Mouse (Mus musculus) heart, embryonic 16.5 days (tissue): Measurements from ENCODE around the gene Trnt1. TPM values are rescaled to one million over a fixed set of nuclear protein-coding genes. Genes with fewer than 3 reads are reported as not detected.

ENCODE experiments used
- ATAC-seq: fragments of 200-750 bp; cut with Nextera tagmentation; replicated peaks from 2 replicates; pipeline ENCODE4 v1.8.0; 2017; ENCODE audit warnings: moderate number of reproducible peaks; ENCODE audit not compliant: insufficient read depth, low FRiP score; ENCODE audit errors: extremely low read depth
- H3K27ac ChIP-seq: fragments of 300-500 bp; sonication (generic); 2 replicates; pipeline ENCODE4 v1.5.1; 2014; ENCODE audit warnings: mild to moderate bottlenecking, low read length, control low read depth, moderate library complexity
- H3K27me3 ChIP-seq: fragments of 300-500 bp; sonication (generic); 2 replicates; pipeline ENCODE4 v1.6.1; 2014; ENCODE audit warnings: low read length, mixed read lengths; ENCODE audit not compliant: control insufficient read depth, insufficient read depth
- H3K36me3 ChIP-seq: fragments of 300-500 bp; sonication (generic); 2 replicates; pipeline ENCODE4 v1.6.1; 2014; ENCODE audit not compliant: control insufficient read depth, insufficient read depth
- H3K4me1 ChIP-seq: fragments of 300-500 bp; sonication (generic); 2 replicates; pipeline ENCODE4 v1.6.1; 2014; ENCODE audit warnings: low read length, mixed read lengths; ENCODE audit not compliant: control insufficient read depth, insufficient read depth
- H3K4me2 ChIP-seq: fragments of 300-500 bp; sonication (generic); 2 replicates; pipeline ENCODE4 v1.6.1; 2014; ENCODE audit warnings: low read depth, mild to moderate bottlenecking, control low read depth, low read length
- H3K4me3 ChIP-seq: fragments of 300-500 bp; sonication (generic); 2 replicates; pipeline ENCODE4 v1.5.1; 2014; ENCODE audit warnings: mild to moderate bottlenecking, control low read depth, low read length
- H3K9ac ChIP-seq: fragments of 300-500 bp; sonication (generic); 2 replicates; pipeline ENCODE4 v1.6.1; 2014; ENCODE audit warnings: low read length, control low read depth
- H3K9me3 ChIP-seq: fragments of 300-500 bp; sonication (generic); replicated peaks from 2 replicates; pipeline ENCODE4 v1.6.1; 2016; ENCODE audit warnings: low read length; ENCODE audit not compliant: control insufficient read depth
- WGBS: fragments of 180-500 bp; shearing (Covaris S2); extraction: QIAGEN DNeasy Blood & Tissue Kit; methylation state at CpG from one replicate; pipeline ENCODE4 v1.1.7; 2014; 5-methylcytosine and 5-hydroxymethylcytosine counted together
- polyA plus RNA-seq: library from polyadenylated mRNA; unstranded; fragments of >200 nt; fragmentation: Nextera tagmentation; extraction: Ambion mirVana; gene quantifications from 2 replicates; pipeline ENCODE4 v1.2.1, GENCODE M21; 2015

The Trnt1 gene
- polyA plus RNA-seq, 1 experiment from 2014 or later, result 48.7 TPM

- H3K9ac ChIP-seq, result peak within 1 kb of the TSS; percentile 87
- H3K4me1 ChIP-seq, result peaks cover 14% of the 10 kb centered on the region
- peak within 1 kb of the TSS; percentile 96 for H3K4me3 ChIP-seq
- peak; percentile 95 for ATAC-seq
- no peaks in the 10 kb centered on the region for H3K9me3 ChIP-seq
- peaks cover 8% of the 10 kb centered on the region for H3K36me3 ChIP-seq
- peak within 1 kb of the TSS; percentile 93 for H3K4me2 ChIP-seq
- no peaks in the 10 kb centered on the region for H3K27me3 ChIP-seq
- 2% methylated on average over 57 of the region's 57 CpGs for WGBS
- no peak within 1 kb of the TSS for H3K27ac ChIP-seq
Measured at GRCm38 (mm10) chr6:106799333-106800226, 30.7 kb downstream of the Trnt1 start, which contains the start of gene Crbn. TSS of gene Crbn (minus strand) at chr6:106800077.

GRCm38 (mm10) chr6:106800227-106800557 lies 31.3 kb downstream of the Trnt1 start:
- no peak for ATAC-seq
- H3K4me3 ChIP-seq, result peak overlapping the region; percentile 96
- peak overlapping the region; percentile 49 for H3K4me2 ChIP-seq
- H3K27ac ChIP-seq, result no peak overlapping the region
- no peaks in the 10 kb centered on the region for H3K27me3 ChIP-seq
- peaks cover 14% of the 10 kb centered on the region for H3K4me1 ChIP-seq
- no peak overlapping the region for H3K9ac ChIP-seq
- H3K36me3 ChIP-seq, result peaks cover 4% of the 10 kb centered on the region; the same call in 1 of the 2 replicates
- no peaks in the 10 kb centered on the region for H3K9me3 ChIP-seq
- 50% methylated on average over 5 of the region's 5 CpGs for WGBS

DNA sequence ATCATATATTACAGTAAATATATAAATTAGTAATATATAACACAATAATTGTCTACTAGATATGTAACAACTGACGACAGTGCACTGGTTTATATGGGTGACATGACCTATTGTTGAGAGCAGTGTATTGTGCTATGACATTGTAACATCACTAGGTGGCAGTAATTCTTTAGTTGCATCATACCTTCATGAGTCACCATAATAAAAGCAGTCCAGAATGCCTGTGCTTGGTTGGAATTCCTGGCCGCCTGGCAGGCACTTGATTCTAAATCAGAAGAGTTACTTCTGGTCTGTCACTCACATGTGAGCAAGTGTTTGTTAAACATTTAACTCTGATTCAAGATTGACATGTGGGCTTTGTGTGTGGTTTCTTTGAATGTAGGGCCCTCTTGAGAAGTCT lies 36.0 kb downstream of the Trnt1 start:
- H3K36me3 ChIP-seq, result no peaks in the 10 kb centered on the region
- H3K9me3 ChIP-seq, result no peaks in the 10 kb centered on the region
- H3K27me3 ChIP-seq, result no peaks in the 10 kb centered on the region
- WGBS, result 33% methylated on average over 2 of the region's 2 CpGs
- no peak overlapping the region for H3K9ac ChIP-seq
- H3K4me2 ChIP-seq, result no peak overlapping the region
- no peak overlapping the region for H3K4me3 ChIP-seq
- ATAC-seq, result no peak
- peaks cover 2% of the 10 kb centered on the region; the same call in 1 of the 2 replicates for H3K4me1 ChIP-seq
- H3K27ac ChIP-seq, result no peak overlapping the region

DNA sequence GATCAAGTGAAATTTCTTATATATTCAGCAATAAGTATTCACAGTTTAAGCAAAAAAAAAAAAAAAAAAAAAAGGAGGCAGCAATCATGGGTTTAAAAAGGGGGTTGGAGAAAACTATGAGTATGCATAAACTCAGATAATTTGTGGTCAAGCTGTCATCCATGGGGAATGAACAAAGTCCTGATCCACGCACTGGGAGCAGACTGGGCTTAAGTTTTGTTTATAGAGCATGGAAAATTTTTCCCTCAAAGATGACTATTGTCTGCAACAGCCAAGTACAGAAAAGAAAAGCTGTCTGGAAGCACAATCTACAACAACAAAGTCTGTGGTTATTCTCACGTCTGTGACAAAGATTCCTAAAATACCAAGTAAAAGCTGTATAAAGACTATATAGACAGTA lies 40.2 kb downstream of the Trnt1 start:
- no peak overlapping the region for H3K4me2 ChIP-seq
- H3K9me3 ChIP-seq, result no peaks in the 10 kb centered on the region
- H3K4me3 ChIP-seq, result no peak overlapping the region
- H3K36me3 ChIP-seq, result no peaks in the 10 kb centered on the region
- WGBS, result 53% methylated on average over 2 of the region's 2 CpGs
- ATAC-seq, result no peak
- no peaks in the 10 kb centered on the region for H3K4me1 ChIP-seq
- no peaks in the 10 kb centered on the region for H3K27me3 ChIP-seq
- no peak overlapping the region for H3K27ac ChIP-seq
- no peak overlapping the region for H3K9ac ChIP-seq

DNA sequence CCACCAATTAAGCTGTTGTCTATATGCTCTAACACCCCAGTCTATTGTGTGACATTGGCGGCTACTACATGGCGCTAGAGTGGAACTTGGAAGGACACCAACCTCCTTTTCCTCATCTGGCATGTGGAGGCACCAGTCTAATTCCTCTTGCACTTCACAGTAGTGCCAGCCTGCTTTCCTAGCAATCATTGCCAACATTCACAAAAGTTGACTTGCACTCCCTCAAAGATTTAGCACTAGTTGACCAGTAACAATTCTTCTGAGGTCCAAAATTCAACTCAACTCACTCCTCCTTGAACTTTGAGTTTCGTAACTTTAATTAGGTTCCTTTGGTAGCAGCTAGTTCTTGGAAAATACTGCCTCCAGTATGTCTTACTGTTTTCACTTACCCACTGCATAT lies 41.8 kb downstream of the Trnt1 start:
- 74% methylated on average over 3 of the region's 3 CpGs for WGBS
- no peak overlapping the region for H3K4me2 ChIP-seq
- ATAC-seq, result no peak

DNA sequence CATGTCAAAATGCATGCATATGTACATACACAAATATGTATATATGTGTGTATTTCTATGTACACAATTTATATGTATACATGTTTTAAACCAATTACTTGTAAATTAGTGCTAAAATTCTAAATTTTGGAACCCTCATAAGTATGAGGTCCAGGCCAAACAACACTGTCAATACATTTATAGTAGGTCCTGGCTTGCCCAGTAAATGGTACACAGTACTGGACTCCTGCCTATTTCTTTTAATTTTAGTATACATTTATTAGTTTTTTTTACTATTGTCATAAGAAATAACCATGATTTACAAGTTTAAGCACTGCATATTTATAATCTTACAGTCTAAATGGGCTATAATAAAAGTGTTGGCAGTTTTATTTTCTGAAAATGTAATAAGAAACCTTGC lies 50.3 kb downstream of the Trnt1 start:
- H3K9me3 ChIP-seq, result no peaks in the 10 kb centered on the region
- H3K4me1 ChIP-seq, result no peaks in the 10 kb centered on the region
- no peak for ATAC-seq
- no peak overlapping the region for H3K4me2 ChIP-seq
- H3K4me3 ChIP-seq, result no peak overlapping the region
- no peaks in the 10 kb centered on the region for H3K36me3 ChIP-seq
- no peaks in the 10 kb centered on the region for H3K27me3 ChIP-seq
- no peak overlapping the region for H3K27ac ChIP-seq
- no peak overlapping the region for H3K9ac ChIP-seq

More for the DNA sequence above, 41.8 kb downstream of the Trnt1 start:
- Histone ChIP-seq H3K27me3 (no peaks in the 10 kb centered on the region), H3K27ac (no peak overlapping the region), H3K4me1 (no peaks in the 10 kb centered on the region), H3K9me3 (no peaks in the 10 kb centered on the region), H3K9ac (no peak overlapping the region), H3K4me3 (no peak overlapping the region), H3K36me3 (no peaks in the 10 kb centered on the region)

GRCm38 (mm10) chr6:106819906-106820305 lies 51.0 kb downstream of the Trnt1 start:
- no peak overlapping the region for H3K4me3 ChIP-seq
- 71% methylated on average over 3 of the region's 3 CpGs for WGBS
- no peaks in the 10 kb centered on the region for H3K27me3 ChIP-seq
- no peak overlapping the region for H3K9ac ChIP-seq
- H3K36me3 ChIP-seq, result no peaks in the 10 kb centered on the region
- H3K9me3 ChIP-seq, result no peaks in the 10 kb centered on the region
- ATAC-seq, result no peak
- H3K27ac ChIP-seq, result no peak overlapping the region
- H3K4me2 ChIP-seq, result no peak overlapping the region
- H3K4me1 ChIP-seq, result no peaks in the 10 kb centered on the region

DNA sequence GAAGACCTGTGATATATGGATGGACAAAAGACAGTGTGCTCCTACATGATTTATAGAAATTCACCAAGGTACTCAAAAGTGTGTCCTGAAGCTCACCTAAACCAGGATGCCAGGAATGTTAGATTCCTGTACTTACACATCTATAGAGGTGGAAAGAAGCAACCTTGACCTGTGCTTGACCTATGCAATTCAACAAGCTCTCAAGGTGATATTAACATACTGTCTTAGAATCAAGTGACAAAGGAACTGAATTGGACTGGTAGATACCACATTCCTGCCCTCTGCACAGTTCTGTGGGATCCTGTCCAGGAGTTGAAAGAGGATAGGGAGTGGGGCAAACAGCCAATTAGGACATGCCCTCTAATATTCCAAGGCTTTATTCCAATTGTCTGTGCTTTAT lies 51.6 kb downstream of the Trnt1 start:
- H3K36me3 ChIP-seq, result no peaks in the 10 kb centered on the region
- ATAC-seq, result no peak
- no peaks in the 10 kb centered on the region for H3K27me3 ChIP-seq
- H3K9ac ChIP-seq, result no peak overlapping the region
- H3K4me2 ChIP-seq, result no peak overlapping the region
- H3K4me3 ChIP-seq, result no peak overlapping the region
- H3K27ac ChIP-seq, result no peak overlapping the region
- no peaks in the 10 kb centered on the region for H3K9me3 ChIP-seq
- H3K4me1 ChIP-seq, result no peaks in the 10 kb centered on the region

DNA sequence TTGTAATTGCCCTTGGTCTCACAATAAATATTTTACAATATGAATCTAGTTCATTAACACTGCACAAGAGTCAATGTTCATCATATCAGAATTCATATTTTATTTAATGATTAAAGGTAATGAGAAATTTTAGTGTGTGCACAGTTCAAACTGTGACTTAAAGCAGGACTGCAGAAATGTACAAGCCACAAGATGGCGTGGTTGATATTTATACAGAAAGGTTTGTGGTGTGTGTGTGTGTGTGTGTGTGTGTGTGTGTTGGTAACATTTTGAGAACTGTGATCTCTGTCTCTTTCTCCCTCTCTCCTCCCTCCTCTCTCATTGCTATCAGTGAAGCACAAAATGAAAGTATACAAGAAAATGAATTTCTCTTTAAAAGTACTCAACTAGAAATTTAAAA lies 53.4 kb downstream of the Trnt1 start:
- Histone ChIP-seq H3K9me3 (no peaks in the 10 kb centered on the region), H3K27ac (no peak overlapping the region), H3K27me3 (no peaks in the 10 kb centered on the region), H3K4me3 (no peak overlapping the region), H3K36me3 (no peaks in the 10 kb centered on the region), H3K4me1 (no peaks in the 10 kb centered on the region), H3K4me2 (no peak overlapping the region), H3K9ac (no peak overlapping the region)
- 52% methylated on average over 1 of the region's 1 CpGs for WGBS
- ATAC-seq, result no peak
